Mouse (Mus musculus) cerebellum, adult 2 months (tissue): ENCODE measurements around the gene Cenpe. TPM values are rescaled to one million over a fixed set of nuclear protein-coding genes. Genes with fewer than 3 reads are reported as not detected.

ENCODE experiments used
- DNase-seq, 2 experiments: peaks; one replicate each; pipeline ENCODE4 v3.0.0; 2021
- H3K27ac ChIP-seq: fragments of 200-500 bp; 2 replicates; pipeline ENCODE4 v1.5.1; 2012; ENCODE audit warnings: low read length, control low read depth, inconsistent platforms; ENCODE audit not compliant: insufficient read depth
- H3K27me3 ChIP-seq: fragments of 200-500 bp; 2 replicates; pipeline ENCODE4 v1.6.1; 2012; ENCODE audit warnings: inconsistent platforms, mild to moderate bottlenecking, low read length, moderate library complexity; ENCODE audit not compliant: control insufficient read depth, insufficient read depth
- H3K4me1 ChIP-seq: fragments of 200-500 bp; 2 replicates; pipeline ENCODE4 v1.6.1; 2011; ENCODE audit warnings: low read length; ENCODE audit not compliant: control insufficient read depth, insufficient read depth
- H3K4me3 ChIP-seq: fragments of 200-500 bp; replicated peaks from 2 replicates; pipeline ENCODE3; 2011; ENCODE audit warnings: mild to moderate bottlenecking, low read depth, low read length, control low read depth; ENCODE audit not compliant: insufficient read depth
- CTCF ChIP-seq: fragments of 200-500 bp; IDR thresholded peaks from 2 replicates; pipeline ENCODE4 v1.5.1; 2011; ENCODE audit warnings: low read depth, mild to moderate bottlenecking, control low read depth, low read length, moderate library complexity, borderline replicate concordance; ENCODE audit not compliant: insufficient read depth
- POLR2A ChIP-seq: fragments of 200-500 bp; IDR thresholded peaks from 2 replicates; pipeline ENCODE4 v1.6.1; 2011; ENCODE audit warnings: low read length, control low read depth, borderline replicate concordance; ENCODE audit not compliant: insufficient read depth
- WGBS: fragments of 180-500 bp; shearing (Covaris S2); methylation state at CpG from one replicate; pipeline ENCODE4 v1.1.7; 2018; 5-methylcytosine and 5-hydroxymethylcytosine counted together
- polyA plus RNA-seq: library from polyadenylated mRNA; depleted of rRNA; stranded (reverse); fragments of >200 nt; gene quantifications from 2 replicates; pipeline ENCODE4 v1.2.3, GENCODE M21; 2012

The Cenpe gene
- polyA plus RNA-seq, 1 experiment, result 0.54 TPM

- TF ChIP-seq POLR2A (no peak), CTCF (no peak)
- DNase-seq, result no peak
- H3K4me1 ChIP-seq, result no peaks in the 10 kb centered on the region
- no peak overlapping the region for H3K27ac ChIP-seq
- H3K4me3 ChIP-seq, result no peak overlapping the region
- WGBS, result 97% methylated on average over 3 of the region's 3 CpGs
- no peaks in the 10 kb centered on the region for H3K27me3 ChIP-seq
Observed at GRCm38 (mm10) chr3:135232462-135232861, 20.1 kb downstream of the Cenpe start.

- H3K27me3 ChIP-seq, result no peaks in the 10 kb centered on the region
- no peaks in the 10 kb centered on the region for H3K4me1 ChIP-seq
- no peak for DNase-seq
- H3K27ac ChIP-seq, result no peak overlapping the region
- no peak overlapping the region for H3K4me3 ChIP-seq
- no peak for TF ChIP-seq CTCF
- TF ChIP-seq POLR2A, result no peak
Observed at GRCm38 (mm10) chr3:135245733-135246132, 33.4 kb downstream of the Cenpe start.

- WGBS, result 92% methylated on average over 6 of the region's 6 CpGs
- Histone ChIP-seq H3K4me3 (no peak overlapping the region), H3K27me3 (no peaks in the 10 kb centered on the region), H3K4me1 (no peaks in the 10 kb centered on the region), H3K27ac (no peak overlapping the region)
- no peak for TF ChIP-seq POLR2A
- no peak for TF ChIP-seq CTCF
- DNase-seq, result no peak
Observed at GRCm38 (mm10) chr3:135246828-135247227, 34.5 kb downstream of the Cenpe start.

GRCm38 (mm10) chr3:135249104-135249503, 36.8 kb downstream of the Cenpe start:
- Histone ChIP-seq H3K4me1 (no peaks in the 10 kb centered on the region), H3K27me3 (no peaks in the 10 kb centered on the region), H3K4me3 (no peak overlapping the region), H3K27ac (no peak overlapping the region)
- no peak for TF ChIP-seq POLR2A
- no peak for TF ChIP-seq CTCF
- WGBS, result 75% methylated on average over 6 of the region's 6 CpGs
- no peak for DNase-seq

GRCm38 (mm10) chr3:135251825-135252224, 39.5 kb downstream of the Cenpe start:
- Histone ChIP-seq H3K27me3 (no peaks in the 10 kb centered on the region), H3K27ac (no peak overlapping the region), H3K4me3 (no peak overlapping the region), H3K4me1 (no peaks in the 10 kb centered on the region)
- DNase-seq, result no peak
- TF ChIP-seq CTCF (no peak), POLR2A (no peak)
- 94% methylated on average over 6 of the region's 6 CpGs for WGBS

GRCm38 (mm10) chr3:135254784-135255183, 42.4 kb downstream of the Cenpe start:
- Histone ChIP-seq H3K4me3 (no peak overlapping the region), H3K4me1 (no peaks in the 10 kb centered on the region), H3K27ac (no peak overlapping the region), H3K27me3 (no peaks in the 10 kb centered on the region)
- TF ChIP-seq POLR2A (no peak), CTCF (no peak)
- DNase-seq, result no peak

- 77% methylated on average over 10 of the region's 10 CpGs for WGBS
- H3K27me3 ChIP-seq, result no peaks in the 10 kb centered on the region
- no peak for DNase-seq
- H3K27ac ChIP-seq, result no peak overlapping the region
- H3K4me3 ChIP-seq, result no peak overlapping the region
- TF ChIP-seq CTCF (no peak), POLR2A (no peak)
- no peaks in the 10 kb centered on the region for H3K4me1 ChIP-seq
Observed at GRCm38 (mm10) chr3:135258919-135259318, 46.6 kb downstream of the Cenpe start.

GRCm38 (mm10) chr3:135260233-135260632, 47.9 kb downstream of the Cenpe start:
- Histone ChIP-seq H3K4me3 (no peak overlapping the region), H3K27me3 (no peaks in the 10 kb centered on the region), H3K4me1 (no peaks in the 10 kb centered on the region), H3K27ac (no peak overlapping the region)
- no peak for DNase-seq
- WGBS, result 80% methylated on average over 7 of the region's 7 CpGs
- TF ChIP-seq CTCF, result no peak
- no peak for TF ChIP-seq POLR2A
